Mouse (Mus musculus) Muller cell, postnatal 12 days (primary cell): ENCODE results near the gene Uspl1.

Experiments
- DNase-seq: peaks from one replicate; pipeline ENCODE4 v3.0.0-alpha.2; 2015; ENCODE audit errors: inconsistent ontology term

Uspl1 gene

DNA sequence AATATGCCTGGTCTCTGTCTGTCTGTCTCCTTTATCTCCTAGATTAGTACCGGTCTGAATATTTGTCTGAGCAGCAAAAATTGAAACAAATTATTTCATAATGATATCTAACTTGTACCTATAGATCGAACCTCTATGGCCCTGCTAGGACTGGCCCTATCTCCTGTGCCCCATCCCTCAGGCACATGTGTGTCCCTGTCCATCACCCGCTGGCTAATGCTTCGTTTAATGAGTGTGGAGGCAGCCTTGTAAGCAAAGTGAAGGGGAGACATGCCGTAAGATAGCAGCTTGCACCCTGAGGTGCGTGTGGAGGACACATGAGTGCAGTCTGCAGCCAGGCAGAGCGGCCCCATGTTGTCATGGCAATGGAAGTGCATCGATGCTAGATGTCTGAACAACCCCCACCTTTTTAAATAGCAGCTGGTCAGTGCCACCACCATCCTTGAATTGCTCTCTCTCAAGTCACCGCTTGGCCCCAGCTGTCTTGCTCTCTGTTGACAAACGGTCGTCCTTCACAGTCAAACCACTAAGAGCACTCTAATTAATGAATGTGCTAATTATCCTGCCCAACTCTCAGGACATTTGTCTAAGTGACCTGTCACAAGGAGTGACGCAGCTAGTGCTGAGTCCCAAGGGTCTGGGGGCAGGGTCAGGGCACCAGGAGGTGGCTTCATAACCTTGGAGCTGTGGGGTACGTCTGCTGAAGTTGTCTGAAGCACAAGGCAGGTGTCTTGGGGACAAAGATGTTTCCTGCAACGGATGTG lies 73.5 kb downstream of the Uspl1 start:
- no peak for DNase-seq

DNA sequence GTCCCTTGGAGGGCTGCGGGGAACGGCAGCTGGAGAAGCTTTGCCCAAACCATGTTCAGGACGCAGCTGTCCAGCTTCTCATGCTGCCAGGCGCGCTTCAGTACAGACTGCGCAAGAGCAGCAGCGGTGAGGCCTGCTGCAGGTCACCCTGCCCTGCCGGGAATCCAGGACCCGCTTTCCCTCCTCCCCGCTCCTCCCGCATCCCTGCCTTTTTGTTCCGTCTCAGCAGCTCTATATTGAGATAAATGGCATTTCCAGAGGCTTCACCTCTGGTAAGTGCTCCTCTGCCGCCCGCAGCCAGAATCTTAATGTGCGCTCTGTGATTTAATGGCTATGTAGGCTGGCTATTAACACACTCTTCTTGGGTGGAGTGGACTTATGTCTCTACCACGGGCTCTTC lies 74.9 kb downstream of the Uspl1 start:
- DNase-seq = no peak

DNA sequence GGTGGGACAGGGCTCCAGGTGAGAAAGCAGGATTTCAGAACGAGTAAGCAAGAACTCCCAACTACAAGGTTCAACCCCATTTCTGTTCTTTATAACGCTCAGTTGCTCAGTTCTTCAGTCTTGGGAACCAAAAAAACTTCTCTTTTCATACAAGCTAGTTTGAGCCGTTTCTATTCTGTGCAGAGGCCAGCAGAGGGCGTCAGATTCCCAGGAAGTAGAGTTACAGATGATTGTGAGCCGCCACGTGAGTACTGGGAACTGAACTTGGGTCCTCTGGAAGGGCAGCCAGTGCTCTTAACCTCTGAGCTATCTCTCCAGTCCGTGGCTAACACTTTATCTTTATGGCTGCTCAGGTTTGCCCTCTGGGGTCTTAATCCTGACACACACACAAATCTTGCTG lies 77.3 kb downstream of the Uspl1 start:
- DNase-seq = no peak

DNA sequence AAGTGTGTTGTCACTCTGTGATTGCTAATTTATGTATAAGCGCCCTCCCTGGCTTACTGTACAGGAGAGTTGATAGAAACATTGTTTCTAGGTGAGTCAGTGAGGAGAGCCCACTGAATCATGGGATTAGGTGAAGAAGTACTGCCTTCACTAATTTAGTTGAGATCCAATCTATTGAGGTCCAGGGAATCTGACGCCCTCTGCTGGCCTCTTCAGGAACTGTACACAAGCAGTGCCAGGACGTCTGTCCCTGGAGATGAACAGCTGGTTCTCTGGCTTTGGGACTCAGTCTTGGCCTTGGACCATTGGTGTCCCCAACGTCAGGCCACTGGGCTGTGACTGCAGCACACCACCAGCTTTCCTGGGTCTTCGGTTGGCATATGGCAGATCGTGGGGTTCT lies 77.7 kb downstream of the Uspl1 start:
- no peak for DNase-seq

DNA sequence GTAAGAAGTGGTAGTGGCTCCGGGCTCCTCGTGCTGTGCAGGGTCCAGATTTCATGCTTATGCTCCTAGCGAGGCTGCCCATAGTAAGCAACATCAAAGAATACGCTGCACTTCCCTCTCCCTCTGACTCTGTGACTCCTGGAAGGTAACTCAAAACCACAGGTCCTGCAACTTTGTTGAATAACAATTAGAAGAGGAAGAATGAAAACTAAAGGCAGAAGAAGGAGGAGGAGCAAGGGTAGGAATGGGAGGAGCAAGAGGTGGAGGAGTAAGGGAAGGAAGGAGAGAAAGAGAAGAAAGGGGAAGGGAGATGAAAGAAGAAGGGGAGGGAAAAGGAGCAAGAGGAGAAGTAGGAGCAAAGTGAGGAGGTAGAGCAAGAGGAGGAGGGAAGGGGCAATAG lies 80.3 kb downstream of the Uspl1 start, which contains the start of gene Alox5ap:
TSS of gene Alox5ap (plus strand) at position 363 of the 400 bp plus-strand sequence.
- DNase-seq = no peak

DNA sequence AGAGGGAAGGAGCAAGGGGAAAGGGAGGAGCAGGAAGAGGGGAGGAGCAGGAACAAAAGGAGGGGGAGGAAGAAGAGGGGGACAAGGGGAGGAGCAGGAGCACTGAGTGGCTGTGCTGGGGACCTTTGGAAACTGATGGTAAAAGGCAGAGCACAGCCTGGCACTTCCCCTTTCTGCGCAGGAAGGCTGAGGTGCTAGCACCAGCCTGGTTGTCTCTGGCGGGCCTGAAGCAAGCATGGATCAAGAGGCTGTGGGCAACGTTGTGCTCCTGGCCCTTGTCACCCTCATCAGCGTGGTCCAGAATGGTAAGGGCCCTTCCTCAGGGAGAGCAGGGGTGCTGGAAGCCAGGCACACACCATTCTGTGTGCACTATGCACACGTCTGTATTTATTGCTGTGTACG lies 80.7 kb downstream of the Uspl1 start:
- DNase-seq = no peak
